Mouse (Mus musculus) ovary, postnatal 36 days (tissue): ENCODE results near the gene Crip2.

Experiments
- DNase-seq: peaks from one replicate; pipeline ENCODE4 v3.0.0; 2022; ENCODE audit warnings: low spot score, mixed read lengths

Crip2 gene

GRCm38 (mm10) chr12:113131601-113132000 lies 8.4 kb upstream of the Crip2 start:
- no peak for DNase-seq

- DNase-seq: peak; percentile 46
Measured at GRCm38 (mm10) chr12:113132567-113132966, 7.5 kb upstream of the Crip2 start.

DNA sequence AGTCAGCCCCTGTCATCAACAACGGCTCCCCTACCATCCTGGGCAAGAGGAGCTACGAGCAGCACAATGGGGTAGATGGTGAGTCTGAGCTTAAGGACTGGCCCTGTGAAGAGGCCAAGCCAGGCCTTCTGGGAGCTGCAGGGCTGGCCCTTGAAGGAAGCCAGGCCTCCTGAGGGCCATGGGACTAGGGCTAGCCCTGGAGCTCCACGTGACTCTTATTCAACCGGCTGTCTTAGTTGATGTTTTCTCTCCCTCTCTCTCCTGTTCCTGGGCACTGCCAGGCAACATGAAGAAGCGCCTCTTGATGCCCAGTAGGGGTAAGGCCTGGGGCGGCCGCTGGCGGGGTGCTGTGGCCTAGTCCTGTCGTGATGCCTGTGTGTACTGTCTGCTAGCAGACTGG lies 6.8 kb upstream of the Crip2 start:
- no peak for DNase-seq

GRCm38 (mm10) chr12:113133861-113134403 lies 6.1 kb upstream of the Crip2 start:
- DNase-seq: no peak

DNA sequence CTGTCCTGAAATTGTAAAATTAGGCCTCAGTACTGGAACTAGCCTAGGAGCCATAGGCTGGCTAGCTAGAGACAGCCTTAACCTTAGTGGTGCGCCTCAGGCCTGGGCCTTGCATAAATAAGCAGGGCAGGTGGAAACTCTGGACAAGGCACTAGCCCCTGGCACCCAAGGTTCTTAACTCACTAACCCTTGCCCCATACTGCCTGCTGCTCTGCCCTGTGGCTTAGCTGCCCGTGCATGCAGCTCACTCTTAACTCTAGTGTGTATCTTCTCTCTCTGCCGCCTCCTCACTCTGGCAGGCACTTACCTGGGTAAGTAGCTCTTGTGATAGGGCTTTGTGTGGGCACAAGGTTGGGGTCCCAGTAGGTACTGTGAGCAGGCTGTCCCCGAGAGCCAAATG lies 5.5 kb upstream of the Crip2 start:
- DNase-seq: no peak

DNA sequence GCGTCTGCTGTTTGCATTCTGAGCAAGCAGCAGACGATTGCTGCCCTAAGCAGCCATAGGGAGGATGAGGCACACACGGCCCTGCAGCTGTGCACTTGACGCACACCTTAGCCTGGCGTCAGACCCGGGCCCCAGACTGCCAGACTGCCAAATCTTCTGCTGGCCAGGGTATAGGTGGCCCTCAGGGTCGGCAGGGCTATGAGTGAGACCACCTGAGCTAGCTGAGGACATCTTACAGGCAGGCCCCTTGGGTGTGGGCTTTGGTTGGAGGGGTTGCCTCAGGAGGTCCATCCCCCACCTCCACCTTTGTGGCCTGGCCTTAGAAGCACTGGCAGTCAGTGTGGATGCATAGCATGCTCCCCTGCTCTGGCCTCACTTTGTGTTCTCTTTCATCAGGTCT lies 4.6 kb upstream of the Crip2 start:
- no peak for DNase-seq

DNA sequence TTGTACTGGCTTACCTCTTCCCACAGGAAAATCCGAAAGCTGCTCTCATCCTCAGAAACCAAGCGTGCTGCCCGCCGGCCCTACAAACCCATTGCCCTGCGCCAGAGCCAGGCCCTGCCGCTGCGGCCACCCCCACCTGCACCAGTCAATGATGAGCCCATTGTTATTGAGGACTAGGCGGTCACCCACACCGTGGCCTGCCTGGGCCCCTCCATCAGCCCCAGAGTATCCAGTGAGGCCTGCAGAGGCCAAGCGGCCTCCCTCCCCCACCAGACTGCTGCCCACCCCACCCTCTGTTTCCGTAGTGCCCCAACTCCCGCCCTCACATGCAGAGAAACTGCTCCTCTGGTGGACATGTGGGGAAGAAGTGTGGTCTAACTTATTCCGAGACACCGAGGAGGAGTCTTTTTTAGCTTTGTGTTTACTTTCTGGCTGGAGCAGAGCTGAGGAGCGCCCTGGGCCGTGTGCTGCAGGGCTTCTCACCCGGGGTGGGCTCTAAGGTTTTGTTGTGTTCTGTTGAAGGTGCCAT lies 3.5 kb upstream of the Crip2 start:
- no peak for DNase-seq

DNA sequence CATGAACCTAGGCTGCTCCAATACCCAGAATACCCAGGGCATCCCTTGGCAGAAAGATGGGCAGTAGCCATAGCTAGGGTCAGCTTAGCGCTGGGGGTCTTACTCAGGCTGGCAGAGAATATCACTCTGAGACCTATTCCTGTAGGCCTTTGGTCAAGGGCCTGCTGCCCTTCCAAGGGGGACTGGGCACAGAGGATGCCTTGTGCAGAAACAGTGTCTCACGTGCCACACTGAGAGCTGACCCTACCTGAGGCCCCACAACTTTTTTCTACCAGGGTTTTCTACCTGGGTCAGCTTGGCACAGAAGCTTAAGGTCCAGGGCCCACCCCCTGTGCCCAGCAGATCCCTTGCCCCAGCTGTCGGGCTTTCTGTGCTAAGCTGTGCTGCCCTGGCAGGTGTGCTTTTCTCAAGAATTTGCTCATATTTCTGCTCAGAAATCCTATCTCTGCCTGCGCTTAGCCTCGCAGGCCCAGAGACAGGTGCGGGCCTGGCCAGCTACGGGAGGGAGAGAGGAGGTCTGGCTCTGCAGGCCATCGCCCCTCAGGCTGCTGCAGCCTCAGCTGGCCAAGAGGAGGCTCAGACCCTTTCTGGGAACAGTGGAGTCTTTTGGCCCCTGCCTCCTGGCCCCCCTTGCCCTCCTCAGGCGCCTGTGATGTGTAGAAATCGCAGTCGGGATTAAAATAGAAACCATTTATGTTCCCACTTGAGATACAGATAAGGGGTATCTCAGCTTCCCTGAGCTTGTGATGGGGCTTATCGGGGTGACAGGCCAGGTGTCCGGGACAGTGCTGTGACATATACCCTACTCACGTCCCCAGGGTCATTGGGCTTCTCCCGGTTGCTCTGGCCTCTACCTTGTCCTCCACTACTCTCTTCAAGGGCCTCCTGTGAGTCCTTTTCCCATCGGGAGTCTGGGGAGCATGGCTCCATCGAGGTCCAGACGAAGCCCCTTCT lies 2.5 kb upstream of the Crip2 start:
- DNase-seq: no peak

DNA sequence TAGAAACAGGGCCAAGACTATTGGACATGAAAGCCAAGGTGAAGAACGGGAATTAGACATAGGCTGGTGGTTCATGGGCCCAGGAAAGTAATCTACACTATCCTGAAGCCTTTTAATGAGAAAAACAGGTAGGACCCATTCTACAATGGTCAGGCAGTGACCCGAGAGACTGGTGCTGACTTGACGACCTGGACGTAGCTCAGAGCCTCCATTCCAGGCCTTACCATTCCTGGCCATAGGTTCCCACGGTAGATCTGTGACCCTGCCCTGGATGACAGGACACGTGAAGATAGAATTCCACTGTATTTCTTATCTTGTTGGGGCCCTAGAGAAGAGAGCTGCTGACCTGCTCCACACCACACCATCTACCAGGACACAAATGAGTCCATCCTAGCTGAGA lies 1.7 kb upstream of the Crip2 start:
- no peak for DNase-seq

DNA sequence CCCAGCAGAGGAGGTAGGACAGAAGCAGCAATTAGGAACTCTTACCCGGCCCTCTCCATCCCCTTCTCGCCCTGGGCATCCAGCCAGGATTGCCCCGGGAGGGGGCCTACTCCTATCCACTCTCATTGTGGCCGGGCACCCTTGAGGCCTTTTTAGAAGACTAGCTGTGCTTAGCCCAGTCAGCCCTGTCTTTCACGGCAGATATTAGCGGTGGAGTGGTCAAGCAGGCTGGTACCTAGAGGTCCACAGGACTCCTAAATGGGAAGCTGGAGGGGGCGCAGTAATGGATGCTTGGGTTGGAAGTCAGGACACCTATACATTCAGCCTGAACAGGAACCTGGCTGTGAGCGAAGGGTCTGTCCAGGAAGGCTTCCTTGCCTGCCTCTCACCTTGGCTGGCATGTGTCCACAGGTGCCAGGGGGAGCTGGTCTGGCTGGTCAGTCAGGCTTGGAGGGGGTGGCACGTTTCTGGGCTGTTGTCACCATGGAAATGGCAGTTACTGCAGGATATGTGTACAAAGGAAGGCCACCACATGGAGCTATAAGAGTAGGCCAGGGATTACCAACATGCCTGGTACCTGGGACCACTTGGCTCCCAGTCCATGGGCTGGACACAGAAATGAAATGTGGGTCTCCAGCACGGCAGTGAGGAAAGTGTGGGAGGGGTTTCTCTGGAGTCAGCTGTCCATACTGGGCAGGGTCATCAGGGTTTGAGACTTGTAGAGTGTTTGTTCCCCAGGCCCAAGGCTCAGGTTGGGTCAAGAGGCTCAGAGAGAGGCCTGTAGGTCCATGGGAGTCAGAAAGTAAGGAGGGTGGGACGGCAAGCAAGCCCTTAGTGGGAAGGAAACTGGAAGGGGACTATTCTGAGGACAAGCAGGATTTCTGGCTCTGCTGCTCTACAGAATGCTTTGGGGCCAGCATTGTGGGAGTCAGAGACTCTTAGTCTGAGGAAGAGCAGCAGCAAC lies 853 bp upstream of the Crip2 start:
- peak; percentile 43 for DNase-seq

DNA sequence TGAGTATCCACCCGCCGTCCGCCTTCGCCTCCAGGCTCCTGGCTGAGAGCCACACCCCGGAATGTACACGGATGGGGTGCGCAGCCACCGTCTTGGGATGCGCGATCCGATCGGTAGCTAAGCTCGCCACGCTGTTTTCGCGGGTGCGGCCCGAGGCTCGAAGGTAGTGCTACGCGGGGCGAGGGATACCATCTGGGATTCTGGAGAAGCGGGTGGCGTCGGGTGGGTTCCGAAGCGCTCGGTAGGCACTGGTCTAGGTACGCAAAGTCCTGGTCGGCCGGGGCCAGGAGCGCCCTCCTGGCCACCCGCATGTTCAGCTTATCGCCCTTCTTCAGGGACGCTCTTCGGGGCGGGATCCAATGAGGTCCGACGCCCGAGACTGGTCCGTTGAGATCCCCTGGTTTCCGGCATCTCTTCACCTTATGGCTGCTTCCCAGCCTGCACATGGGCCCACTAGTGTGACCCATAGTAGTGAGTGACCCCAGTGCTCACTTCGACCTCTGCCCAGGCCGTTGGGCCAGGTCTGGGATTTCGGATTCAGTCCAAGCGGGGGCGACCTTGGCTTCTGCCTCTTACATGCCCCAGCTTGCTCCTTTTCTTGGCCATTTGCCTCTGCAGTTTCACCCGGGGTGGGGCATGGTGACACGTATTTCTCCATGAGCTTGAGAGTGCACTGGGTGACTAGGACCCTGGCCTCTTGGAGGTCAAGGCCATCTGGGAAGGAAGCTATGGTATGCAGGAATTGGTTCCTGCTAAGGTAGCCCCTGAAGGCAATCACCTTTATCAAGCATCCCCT lies 778 bp downstream of the Crip2 start:
- peak; percentile 39 for DNase-seq

DNA sequence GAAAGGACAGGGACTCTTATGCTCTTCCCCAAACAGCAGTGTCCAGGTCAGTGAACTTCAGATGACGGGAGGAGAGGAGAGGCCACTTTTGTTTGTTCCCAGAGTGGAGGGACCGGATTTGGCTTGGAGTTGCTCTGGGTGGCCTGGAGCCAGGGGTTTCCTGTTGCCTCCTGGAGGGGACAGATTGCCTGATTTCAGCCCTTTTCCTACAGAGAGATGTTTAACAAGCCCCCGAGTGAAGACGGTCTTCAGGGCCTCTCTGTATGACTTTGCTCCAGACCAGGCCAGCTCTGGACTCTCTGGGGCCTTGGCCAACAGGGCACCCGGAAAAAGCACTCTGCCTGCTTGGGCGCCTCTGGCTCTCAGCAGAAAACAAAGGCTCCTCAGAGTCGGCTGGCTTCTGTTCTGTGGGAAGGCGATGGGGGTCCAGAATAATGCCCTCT lies 1.5 kb downstream of the Crip2 start:
- DNase-seq: peak; percentile 41

- peak; percentile 71 for DNase-seq
Measured at GRCm38 (mm10) chr12:113142021-113142975, 2.3 kb downstream of the Crip2 start.

- no peak for DNase-seq
Measured at GRCm38 (mm10) chr12:113143164-113143563, 3.1 kb downstream of the Crip2 start.

- DNase-seq: no peak
Measured at GRCm38 (mm10) chr12:113144001-113144756, 4.1 kb downstream of the Crip2 start.

- no peak for DNase-seq
Measured at GRCm38 (mm10) chr12:113144886-113145285, 4.8 kb downstream of the Crip2 start.

GRCm38 (mm10) chr12:113145591-113145990 lies 5.6 kb downstream of the Crip2 start:
- no peak for DNase-seq

DNA sequence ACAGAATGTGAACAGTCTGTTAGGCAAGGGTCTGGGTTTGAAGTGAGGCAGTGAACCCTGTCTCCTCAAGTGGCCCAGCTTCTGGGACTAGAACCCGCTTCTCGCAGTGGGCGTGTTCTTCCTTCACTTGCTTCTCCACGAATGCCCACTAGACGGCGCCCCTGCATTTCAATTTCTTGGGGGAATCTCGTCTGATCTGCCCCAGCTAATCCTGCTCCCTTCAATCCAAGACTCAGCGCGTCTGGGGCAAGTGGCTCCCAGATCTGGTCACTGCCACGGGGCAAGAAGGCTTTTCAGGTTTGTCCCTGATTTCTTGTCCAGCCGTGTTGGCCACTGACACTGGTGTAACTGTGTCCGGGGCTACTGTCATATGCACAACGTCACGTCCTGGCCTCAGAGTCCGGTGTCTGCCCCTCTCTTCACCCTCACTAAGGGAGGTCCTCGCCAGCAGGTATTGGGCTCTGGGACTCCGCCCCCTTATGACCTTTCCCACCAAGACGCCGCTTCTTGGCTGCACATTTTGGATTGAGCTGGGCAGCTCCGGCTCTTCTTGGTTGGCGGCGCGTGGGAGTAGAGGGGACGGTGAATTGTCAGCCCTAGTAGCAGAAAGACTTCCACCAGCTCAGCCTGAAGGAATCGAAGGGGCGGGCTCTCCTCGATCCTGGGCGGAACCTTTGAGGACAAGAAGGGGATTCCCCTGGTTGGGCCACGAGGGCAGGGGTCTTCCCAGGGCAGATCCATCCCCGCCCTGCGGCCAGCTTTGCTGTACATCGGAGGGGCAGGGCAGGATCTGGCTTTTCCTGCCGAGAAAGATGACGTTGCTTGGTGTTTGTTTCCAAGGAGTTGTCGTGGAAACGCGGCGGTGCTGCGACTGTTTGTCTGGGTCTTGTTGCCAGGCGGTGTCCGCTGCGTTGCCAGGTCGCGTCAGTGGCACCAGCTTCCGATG lies 6.3 kb downstream of the Crip2 start, which contains the start of gene Crip1:
TSS of gene Crip1 (plus strand) at position 205 of the 946 bp plus-strand sequence.
- DNase-seq: peak; percentile 84
